Mouse (Mus musculus) urinary bladder, adult 18-20 months (tissue): ENCODE data around the gene Pomc.
A peak's percentile ranks its signal among the peaks of the same experiment; 100 is the strongest.
"Not testable (repeated sequence)": the region's sequence is repeated elsewhere in the genome, so short reads cannot be mapped to it uniquely, and the experiment has no call there.

Experiments used
- DNase-seq, 2 experiments: peaks; one replicate each; pipeline ENCODE4 v3.0.0; 2022; ENCODE audit warnings: low spot score in 2 of 2, mixed read lengths in 2 of 2

The Pomc gene

DNA sequence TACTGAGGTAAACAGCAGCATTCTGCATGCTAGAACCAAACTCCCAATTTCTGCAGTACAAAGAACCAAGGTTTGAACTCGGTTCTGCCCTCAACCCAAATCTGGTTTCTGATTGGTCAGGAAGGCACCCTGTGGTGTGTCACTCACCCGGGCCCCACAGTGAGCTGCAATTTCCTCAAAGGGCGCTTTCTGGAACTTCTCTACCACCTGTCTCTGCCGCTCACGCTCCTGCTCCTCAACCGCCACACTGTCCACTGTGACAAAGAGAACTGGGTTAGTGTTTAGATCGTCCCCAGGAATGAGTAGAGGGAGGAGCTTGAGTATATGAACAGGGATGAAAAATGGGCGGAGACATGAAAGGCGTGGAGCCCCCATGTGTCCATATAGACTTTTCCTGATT, 13.6 kb downstream of the Pomc start:
- no peak for DNase-seq

DNA sequence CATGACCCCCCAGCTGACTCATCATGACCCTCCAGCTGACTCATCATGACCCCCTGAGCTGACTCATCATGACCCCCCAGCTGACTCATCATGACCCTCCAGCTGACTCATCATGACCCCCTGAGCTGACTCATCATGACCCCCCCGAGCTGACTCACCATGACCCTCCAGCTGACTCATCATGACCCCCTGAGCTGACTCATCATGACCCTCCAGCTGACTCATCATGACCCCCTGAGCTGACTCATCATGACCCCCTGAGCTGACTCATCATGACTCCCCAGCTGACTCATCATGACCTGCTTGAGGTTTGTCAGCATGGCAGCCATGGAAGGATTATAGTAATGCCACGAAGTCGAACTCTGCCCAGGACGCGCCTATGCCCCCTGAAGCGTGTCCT, 18.4 kb downstream of the Pomc start:
- not testable (repeated sequence) for DNase-seq

GRCm38 (mm10) chr12:3980991-3981349, 26.2 kb downstream of the Pomc start:
- DNase-seq: no peak

GRCm38 (mm10) chr12:3981350-3982131, 26.8 kb downstream of the Pomc start:
- peak; percentile 48 to 78 for DNase-seq

DNA sequence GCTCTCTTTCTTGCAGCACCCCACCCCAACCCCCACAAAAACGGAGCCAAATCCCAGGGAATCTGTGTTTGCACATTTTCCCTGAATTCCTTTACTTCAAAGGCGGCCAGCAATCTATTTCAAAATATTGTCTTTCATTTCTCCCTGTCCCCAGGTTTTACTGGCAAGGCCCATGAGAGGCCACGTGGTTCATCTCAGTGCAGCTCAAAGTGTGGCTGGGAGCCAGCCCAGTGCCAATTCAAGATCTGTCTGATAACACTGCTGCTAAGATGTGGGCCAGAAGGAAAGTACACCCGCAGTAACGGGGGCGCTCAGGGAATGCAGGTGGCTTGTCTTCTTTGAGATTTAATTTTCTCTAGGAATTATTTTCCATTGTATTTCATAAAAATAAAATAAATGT, 27.5 kb downstream of the Pomc start:
- DNase-seq: peak; percentile 30 to 48

GRCm38 (mm10) chr12:3983736-3984135, 29.0 kb downstream of the Pomc start:
- DNase-seq: peak; percentile 28 to 46

DNA sequence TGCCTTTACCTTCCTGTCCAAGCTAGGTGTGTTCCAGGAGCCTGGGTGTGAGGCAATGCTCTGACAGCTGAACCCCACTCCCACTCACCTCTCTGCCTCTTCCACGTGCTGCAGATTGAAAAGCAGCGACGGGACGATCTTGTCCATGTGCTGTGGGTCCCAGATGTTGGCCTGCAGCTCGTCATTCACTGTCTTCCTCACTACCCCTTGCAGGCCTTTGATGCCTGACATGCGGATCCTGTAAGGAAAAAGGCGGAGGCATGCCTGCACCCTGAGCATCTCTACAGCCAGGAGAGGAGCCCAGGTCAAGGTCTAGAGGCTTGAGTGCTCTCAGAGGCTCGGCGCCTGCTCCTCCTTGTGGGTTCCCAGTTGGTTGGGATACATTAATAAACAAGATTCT, 29.7 kb downstream of the Pomc start:
- no peak for DNase-seq

DNA sequence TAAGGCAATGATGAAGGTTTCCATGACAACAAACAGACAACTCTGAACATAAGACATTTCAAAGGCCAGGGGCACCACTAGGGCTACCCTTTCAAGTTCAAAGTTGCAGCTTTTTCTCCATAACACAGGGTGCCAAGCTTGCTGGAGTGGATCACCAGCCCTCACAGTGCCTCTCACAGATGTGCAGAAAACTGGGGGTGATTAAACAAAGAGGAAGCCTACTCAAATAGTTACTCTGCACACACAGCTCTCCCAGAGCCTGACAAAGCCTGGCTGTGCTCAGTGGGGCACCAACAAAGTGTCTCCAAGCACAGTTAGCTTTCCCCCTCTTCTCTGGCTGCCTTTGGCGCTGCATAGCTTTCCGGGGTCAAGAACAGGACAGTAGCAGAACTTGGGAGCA, 35.2 kb downstream of the Pomc start:
- DNase-seq: no peak

DNA sequence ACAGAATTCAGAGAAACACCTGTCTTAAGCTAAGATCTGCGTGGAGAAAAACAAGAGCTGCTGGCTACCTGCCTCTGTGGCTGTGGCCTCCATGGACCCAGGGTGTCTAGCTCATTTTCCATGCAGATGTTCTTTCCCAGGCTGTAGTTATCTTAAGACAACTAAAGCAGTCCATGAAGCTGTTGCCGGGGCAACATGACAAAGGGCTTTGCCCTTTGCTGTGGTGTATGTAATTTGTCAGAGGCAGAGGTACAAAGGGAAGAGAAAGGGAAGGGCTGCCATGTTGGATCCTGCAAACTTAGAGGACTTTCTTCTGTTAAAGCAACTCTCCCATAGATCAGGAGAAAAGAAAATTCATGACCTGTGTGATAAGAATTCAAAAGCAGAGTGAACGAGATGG, 36.3 kb downstream of the Pomc start:
- no peak for DNase-seq

DNA sequence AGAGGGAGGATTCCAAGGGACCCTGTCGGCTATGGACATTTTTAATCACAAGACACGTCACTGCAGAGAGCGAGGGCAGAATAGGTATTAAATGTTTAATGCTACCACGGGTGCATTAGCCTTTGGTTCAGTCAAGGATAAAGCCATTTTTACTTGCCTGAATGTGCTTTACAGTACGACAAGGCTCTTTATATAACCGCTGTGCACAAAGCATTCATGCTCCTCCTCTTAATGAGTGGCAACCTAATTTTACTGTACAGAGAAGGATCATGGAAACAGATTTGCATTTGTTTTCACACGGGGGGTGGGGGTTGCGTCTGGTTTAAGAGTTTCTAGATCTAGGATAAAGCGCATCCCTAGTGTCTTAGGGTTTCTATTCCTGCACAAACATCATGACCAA, 42.0 kb downstream of the Pomc start:
- DNase-seq: no peak

DNA sequence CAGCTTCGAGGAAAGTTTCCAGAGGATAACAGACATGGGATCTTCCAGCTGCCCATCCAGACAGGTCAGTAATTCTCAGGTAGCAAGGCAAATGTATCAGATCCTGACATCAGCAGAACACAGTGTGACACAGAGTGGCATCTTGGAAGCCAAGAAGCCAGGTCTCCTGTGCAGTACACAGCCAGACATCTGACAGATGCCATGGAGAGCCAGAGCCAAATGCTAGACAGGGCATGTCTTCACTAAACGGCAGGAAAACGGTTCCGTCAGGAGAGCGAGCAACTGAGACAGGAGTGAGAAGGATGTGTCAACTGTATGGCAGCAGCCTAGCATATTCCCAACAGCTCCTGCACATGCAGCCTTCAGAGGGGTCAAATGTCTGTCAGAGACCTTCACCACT, 45.7 kb downstream of the Pomc start:
- no peak for DNase-seq

- DNase-seq: no peak
Observed at GRCm38 (mm10) chr12:4004648-4005047, 49.9 kb downstream of the Pomc start.

GRCm38 (mm10) chr12:4006079-4006478, 51.3 kb downstream of the Pomc start:
- DNase-seq: no peak

- peak in 1 of 2 experiments; percentile 4 for DNase-seq
Observed at GRCm38 (mm10) chr12:4007181-4007580, 52.4 kb downstream of the Pomc start.

DNA sequence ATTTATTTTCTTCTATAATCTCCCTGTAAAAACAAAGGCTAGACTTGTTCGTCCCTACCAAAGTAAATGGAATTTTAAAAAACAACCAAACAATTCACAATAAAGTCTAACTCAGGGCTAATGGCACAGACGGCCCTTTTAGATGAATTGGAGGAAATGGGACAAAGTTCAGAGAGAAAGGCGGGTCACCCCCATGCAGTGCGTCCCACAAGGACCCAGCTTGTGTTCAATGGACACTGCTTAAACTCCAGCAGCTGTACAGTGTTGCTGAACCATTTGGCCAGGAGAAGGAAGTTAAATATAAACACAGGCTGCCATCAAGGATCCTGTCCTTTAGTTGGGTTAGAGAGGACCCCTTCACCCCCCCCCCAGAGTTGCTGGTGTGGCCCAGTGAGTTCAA, 53.0 kb downstream of the Pomc start:
- DNase-seq: no peak

GRCm38 (mm10) chr12:4008731-4009130, 54.0 kb downstream of the Pomc start:
- no peak for DNase-seq
